Comparison of ENCODE assay signal across 7 mouse cellular contexts in the genomic region with DNA sequence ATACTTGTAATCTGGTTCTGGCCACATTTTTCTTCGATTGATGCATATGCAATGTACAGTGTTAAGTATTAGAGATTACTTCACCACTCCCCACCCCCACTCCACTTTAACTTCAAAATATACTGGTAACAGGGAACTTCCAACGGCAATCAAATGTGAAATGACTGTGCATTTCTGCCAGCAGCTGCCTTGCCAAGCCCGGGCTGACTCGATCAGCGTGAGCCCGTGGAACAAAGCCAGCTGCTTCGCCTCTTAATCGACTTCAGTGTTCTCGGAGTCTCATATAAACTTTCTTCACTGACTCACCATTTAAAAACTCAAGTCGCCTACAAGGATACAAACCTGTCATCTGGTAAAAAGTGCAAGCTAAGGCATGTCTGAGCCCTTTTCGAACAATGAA.
A peak's percentile ranks its signal among the peaks of the same experiment; 100 is the strongest.
DNase-seq lines count a peak whose midpoint lies in the region; ATAC-seq and TF ChIP-seq lines count a peak whose summit lies in the region.

No protein-coding gene starts in this region.

- H3K27ac ChIP-seq in stomach, embryonic 15.5 days = no peak overlapping the region

- H3K27me3 ChIP-seq in C2C12 (ENCODE audit: control insufficient read depth, insufficient read depth, insufficient read length) = no peaks in the 10 kb centered on the region
- H3K27me3 ChIP-seq in megakaryocyte, embryonic 14.5 days (replicated peaks) = no peaks in the 10 kb centered on the region
- H3K27me3 ChIP-seq in stomach, embryonic 15.5 days (replicated peaks) = no peaks in the 10 kb centered on the region

- no peak for TF ChIP-seq CTCF in C2C12 (IDR thresholded peaks at IDR 0.05; ENCODE audit: control insufficient read depth, insufficient read depth, insufficient read length)

- no peak; the same call in 1 of the 2 replicates for ATAC-seq in stomach, embryonic 15.5 days (ENCODE audit: insufficient read depth, low FRiP score, low read depth)

- WGBS in stomach, embryonic 15.5 days = 24% methylated on average over 11 of the region's 11 CpGs

- no peak overlapping the region for H3K4me3 ChIP-seq in C2C12 (ENCODE audit: insufficient read depth, poor library complexity, severe bottlenecking)
- H3K4me3 ChIP-seq in megakaryocyte, embryonic 14.5 days (replicated peaks) = peak overlapping the region; percentile 77
- no peak overlapping the region for H3K4me3 ChIP-seq in stomach, embryonic 15.5 days (replicated peaks)

- H3K79me3 ChIP-seq in C2C12 (ENCODE audit: low read depth) = no peaks in the 10 kb centered on the region

- DNase-seq in 3134 (ENCODE audit: extremely low read depth, insufficient read length, low spot score) = peak; percentile 78
- DNase-seq in cerebellum, postnatal 36 days = peak; percentile 25 to 27
- DNase-seq in gastrocnemius, postnatal 4 days (ENCODE audit: low spot score in 2 of 2) = peak; percentile 37 to 74
- peak; percentile 10 to 39 for DNase-seq in layer of hippocampus, postnatal 25 days (ENCODE audit: extremely low spot score in 1 of 2, low spot score in 1 of 2)

- no peaks in the 10 kb centered on the region for H3K36me3 ChIP-seq in C2C12 (ENCODE audit: control insufficient read depth, insufficient read depth)
- no peaks in the 10 kb centered on the region for H3K36me3 ChIP-seq in megakaryocyte, embryonic 14.5 days (replicated peaks; ENCODE audit: low read length)
- H3K36me3 ChIP-seq in stomach, embryonic 15.5 days = no peaks in the 10 kb centered on the region

- no peak overlapping the region for H3ac ChIP-seq in C2C12 (ENCODE audit: control insufficient read depth, insufficient read length, low read depth)

- peaks cover 4% of the 10 kb centered on the region for H3K4me1 ChIP-seq in megakaryocyte, embryonic 14.5 days
- no peaks in the 10 kb centered on the region for H3K4me1 ChIP-seq in stomach, embryonic 15.5 days

- H3K9ac ChIP-seq in stomach, embryonic 15.5 days = no peak overlapping the region

- peak overlapping the region; percentile 29 for H3K4me2 ChIP-seq in stomach, embryonic 15.5 days

- H3K9me3 ChIP-seq in megakaryocyte, embryonic 14.5 days = no peaks in the 10 kb centered on the region
- no peaks in the 10 kb centered on the region for H3K9me3 ChIP-seq in stomach, embryonic 15.5 days

- no peaks in the 10 kb centered on the region for H3K79me2 ChIP-seq in C2C12 (ENCODE audit: control insufficient read depth, insufficient read depth)

TF ChIP-seq in C2C12, 6 proteins besides CTCF, POLR2A, EP300 and RAD21:
- TF ChIP-seq MAX (IDR thresholded peaks at IDR 0.05) = no peak
- TF ChIP-seq MYOD1 (IDR thresholded peaks at IDR 0.05; ENCODE audit: control insufficient read depth, insufficient read length, low read depth) = peak; percentile 32
TF ChIP-seq in C2C12: peak in this region for 1.

Comparison
In these comparisons a context has a peak if more than half of its experiments do, and no peak if none do; other contexts are left out.
1. DNase-seq: peak in every context shown above with its lines; median percentile 78 in 3134; 56 in gastrocnemius, postnatal 4 days; 26 in cerebellum, postnatal 36 days; 24 in layer of hippocampus, postnatal 25 days.